8 mouse cellular contexts compared by ENCODE assay signal in the genomic region with DNA sequence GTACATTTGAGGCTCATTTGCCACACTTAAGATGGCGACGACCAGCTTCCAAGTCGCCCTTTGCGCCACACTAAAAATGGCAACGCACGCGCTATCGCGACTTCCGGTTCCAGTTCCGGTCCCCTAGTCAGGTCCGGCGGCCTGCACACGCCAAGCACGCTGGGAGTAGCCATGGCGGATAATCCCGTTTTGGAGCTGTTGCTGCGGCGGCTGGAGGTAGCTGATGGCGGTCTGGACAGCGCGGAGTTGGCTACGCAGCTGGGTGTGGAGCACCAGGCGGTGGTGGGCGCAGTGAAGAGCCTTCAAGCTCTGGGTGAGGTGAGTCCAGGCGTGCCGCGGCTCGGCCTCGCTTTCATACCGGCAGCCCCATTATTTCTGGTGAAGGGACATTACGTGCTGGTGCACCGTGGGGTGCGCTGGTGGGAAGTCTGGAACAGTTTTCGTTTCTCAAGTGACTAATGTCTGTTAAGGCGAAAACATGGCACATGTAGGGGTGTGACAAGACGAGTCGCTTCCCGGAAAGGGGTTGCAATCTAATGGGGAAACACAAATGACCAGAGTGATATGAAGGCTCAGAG. TPM values are rescaled to one million over a fixed set of nuclear protein-coding genes. Genes with fewer than 3 reads are reported as not detected.
DNase-seq lines count a peak whose midpoint lies in the region; ATAC-seq lines count a peak whose summit lies in the region.

TSS of gene Farsa (plus strand) at position 126 of the 578 bp plus-strand sequence.

- H3K36me3 ChIP-seq in hindbrain, embryonic 15.5 days = peaks cover 27% of the 10 kb centered on the region

- under 1% methylated on average over 39 of the region's 39 CpGs for WGBS in hindbrain, embryonic 15.5 days

- peaks cover 21% of the 10 kb centered on the region for H3K4me1 ChIP-seq in hindbrain, embryonic 15.5 days (replicated peaks)

- DNase-seq in T-cell, adult 2 months (ENCODE audit: low spot score) = peak; percentile 90
- peak; percentile 94 for DNase-seq in cerebellum, postnatal 36 days
- peak; percentile 93 to 97 for DNase-seq in frontal cortex, postnatal 36 days (ENCODE audit: low spot score in 2 of 2)
- peak; percentile 80 for DNase-seq in left cerebral cortex, adult 11 months (ENCODE audit: low spot score)
- peak; percentile 94 to 95 for DNase-seq in lung, postnatal 4 days
- DNase-seq in retina, postnatal 7 days (ENCODE audit: low read depth, low spot score) = peak; percentile 95
- peak; percentile 80 for DNase-seq in urinary bladder, adult 2 months (ENCODE audit: low spot score)

- H3K4me2 ChIP-seq in hindbrain, embryonic 15.5 days = peak within 1 kb of the TSS; percentile 82

- no peaks in the 10 kb centered on the region for H3K9me3 ChIP-seq in hindbrain, embryonic 15.5 days

- peak within 1 kb of the TSS; percentile 76 for H3K4me3 ChIP-seq in hindbrain, embryonic 15.5 days

- no peaks in the 10 kb centered on the region for H3K27me3 ChIP-seq in hindbrain, embryonic 15.5 days

- peak within 1 kb of the TSS; percentile 79 for H3K27ac ChIP-seq in hindbrain, embryonic 15.5 days (replicated peaks)

- peak; percentile 94 for ATAC-seq in hindbrain, embryonic 15.5 days (ENCODE audit: low FRiP score, low read depth)

- H3K9ac ChIP-seq in hindbrain, embryonic 15.5 days = peak within 1 kb of the TSS; percentile 83

RNA-seq across cellular contexts. Expression of gene Farsa, which starts in this region (rescaled TPM):
- 108 and 112 TPM in 2 replicates for polyA plus RNA-seq in hindbrain, embryonic 15.5 days (2015; fragmentation: Nextera tagmentation; extraction: Ambion mirVana)
- polyA plus RNA-seq in urinary bladder, adult 2 months (2012; rRNA removed) = 39.2 and 51.4 TPM in 2 replicates

Comparison
In these comparisons a context has a peak if more than half of its experiments do, and no peak if none do; other contexts are left out.
1. Peak in every context shown above with its lines: DNase-seq, ATAC-seq, H3K4me3 ChIP-seq and H3K27ac ChIP-seq.